Mouse (Mus musculus) midbrain, embryonic 16.5 days (tissue): ENCODE results near the gene Cmss1. TPM values are rescaled to one million over a fixed set of nuclear protein-coding genes. Genes with fewer than 3 reads are reported as not detected.

Source experiments
- ATAC-seq: fragments of 200-750 bp; cut with Nextera tagmentation; 2 replicates; pipeline ENCODE4 v1.8.0; 2017; ENCODE audit warnings: moderate TSS enrichment
- H3K27ac ChIP-seq: fragments of 300-500 bp; sonication (generic); 2 replicates; pipeline ENCODE4 v1.5.1; 2014; ENCODE audit warnings: mild to moderate bottlenecking, low read length, mixed read lengths
- H3K27me3 ChIP-seq: fragments of 300-500 bp; sonication (generic); 2 replicates; pipeline ENCODE4 v1.6.1; 2014; ENCODE audit warnings: low read depth, low read length, mixed read lengths; ENCODE audit not compliant: control insufficient read depth, insufficient read depth
- H3K36me3 ChIP-seq: fragments of 300-500 bp; sonication (generic); 2 replicates; pipeline ENCODE4 v1.6.1; 2014; ENCODE audit warnings: mild to moderate bottlenecking, low read length, moderate library complexity, mixed read lengths; ENCODE audit not compliant: control insufficient read depth, insufficient read depth
- H3K4me1 ChIP-seq: fragments of 300-500 bp; sonication (generic); 2 replicates; pipeline ENCODE4 v1.6.1; 2014; ENCODE audit warnings: mild to moderate bottlenecking, low read length, mixed read lengths; ENCODE audit not compliant: control insufficient read depth, insufficient read depth
- H3K4me2 ChIP-seq: fragments of 300-500 bp; sonication (generic); 2 replicates; pipeline ENCODE4 v1.6.1; 2014; ENCODE audit warnings: mild to moderate bottlenecking, low read length, mixed read lengths
- H3K4me3 ChIP-seq: fragments of 300-500 bp; sonication (generic); 2 replicates; pipeline ENCODE4 v1.5.1; 2014; ENCODE audit warnings: low read depth, mild to moderate bottlenecking, low read length, moderate library complexity, mixed read lengths
- H3K9ac ChIP-seq: fragments of 300-500 bp; sonication (generic); 2 replicates; pipeline ENCODE4 v1.6.1; 2014; ENCODE audit warnings: low read depth, low read length, mixed read lengths
- H3K9me3 ChIP-seq: fragments of 300-500 bp; sonication (generic); replicated peaks from 2 replicates; pipeline ENCODE4 v1.6.1; 2014; ENCODE audit warnings: mild to moderate bottlenecking, low read length, mixed read lengths; ENCODE audit not compliant: control insufficient read depth, poor library complexity, severe bottlenecking
- WGBS: fragments of 180-500 bp; shearing (Covaris S2); extraction: QIAGEN DNeasy Blood & Tissue Kit; methylation state at CpG from one replicate; pipeline ENCODE4 v1.1.7; 2014; 5-methylcytosine and 5-hydroxymethylcytosine counted together
- polyA plus RNA-seq: library from polyadenylated mRNA; unstranded; fragments of >200 nt; fragmentation: Nextera tagmentation; extraction: Ambion mirVana; gene quantifications from 2 replicates; pipeline ENCODE4 v1.2.1, GENCODE M21; 2015

The Cmss1 gene
- polyA plus RNA-seq, 1 experiment from 2014 or later: 37.4 TPM

DNA sequence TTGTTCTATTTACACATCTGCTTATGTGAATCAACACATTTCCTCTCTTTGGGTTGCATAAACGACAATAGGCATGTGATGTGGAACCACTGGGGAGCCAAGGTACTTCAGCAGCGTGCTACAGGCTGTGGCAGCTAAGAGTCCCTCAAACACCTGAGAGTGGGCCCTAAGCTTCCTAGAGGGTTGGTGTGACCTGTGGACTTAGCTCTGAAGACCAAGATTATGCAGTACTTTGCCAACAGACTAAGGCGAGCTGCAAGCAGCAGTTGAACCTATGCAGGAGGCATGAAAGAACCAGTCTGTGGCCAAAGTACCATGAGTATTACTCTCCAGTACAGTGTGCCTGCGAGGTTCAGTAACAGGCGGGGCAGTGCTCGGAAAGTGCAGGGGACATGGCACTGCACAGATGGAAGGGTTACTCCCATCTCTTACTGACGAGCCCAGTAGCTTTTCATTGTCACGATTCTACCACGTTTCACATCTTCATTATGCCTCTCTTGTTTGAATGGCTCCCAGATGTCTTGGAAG is 141.2 kb downstream of the Cmss1 start:
- Histone ChIP-seq H3K9me3 (no peaks in the 10 kb centered on the region), H3K9ac (no peak overlapping the region), H3K4me1 (no peaks in the 10 kb centered on the region), H3K4me2 (no peak overlapping the region), H3K36me3 (no peaks in the 10 kb centered on the region), H3K27me3 (no peaks in the 10 kb centered on the region), H3K27ac (no peak overlapping the region), H3K4me3 (no peak overlapping the region)
- ATAC-seq: no peak
- WGBS: 86% methylated on average over 9 of the region's 9 CpGs

DNA sequence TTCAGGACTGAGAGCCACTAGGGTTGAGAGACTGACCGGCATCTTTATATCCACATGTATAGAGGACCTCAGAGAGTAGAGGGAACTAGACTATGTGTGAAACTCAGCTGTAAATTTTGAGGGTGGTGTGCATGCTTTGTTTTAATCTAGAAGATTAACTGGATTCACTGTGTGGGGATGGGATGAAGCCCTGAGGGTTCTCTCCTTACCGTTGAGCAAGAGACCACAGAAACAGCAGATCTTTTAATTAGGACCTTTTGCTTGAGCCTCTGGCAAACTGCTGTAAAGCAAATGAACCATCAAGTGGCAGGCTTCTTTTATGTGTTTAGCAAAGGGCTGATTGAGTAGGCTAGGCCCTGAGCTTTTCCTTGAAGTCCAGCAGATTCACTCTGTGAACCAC is 150.7 kb downstream of the Cmss1 start:
- 67% methylated on average over 2 of the region's 2 CpGs for WGBS
- ATAC-seq: no peak
- H3K27me3 ChIP-seq: no peaks in the 10 kb centered on the region
- no peak overlapping the region for H3K9ac ChIP-seq
- no peak overlapping the region for H3K4me2 ChIP-seq
- H3K4me1 ChIP-seq: no peaks in the 10 kb centered on the region
- no peaks in the 10 kb centered on the region for H3K36me3 ChIP-seq
- no peak overlapping the region for H3K4me3 ChIP-seq
- H3K9me3 ChIP-seq: no peaks in the 10 kb centered on the region
- no peak overlapping the region for H3K27ac ChIP-seq

DNA sequence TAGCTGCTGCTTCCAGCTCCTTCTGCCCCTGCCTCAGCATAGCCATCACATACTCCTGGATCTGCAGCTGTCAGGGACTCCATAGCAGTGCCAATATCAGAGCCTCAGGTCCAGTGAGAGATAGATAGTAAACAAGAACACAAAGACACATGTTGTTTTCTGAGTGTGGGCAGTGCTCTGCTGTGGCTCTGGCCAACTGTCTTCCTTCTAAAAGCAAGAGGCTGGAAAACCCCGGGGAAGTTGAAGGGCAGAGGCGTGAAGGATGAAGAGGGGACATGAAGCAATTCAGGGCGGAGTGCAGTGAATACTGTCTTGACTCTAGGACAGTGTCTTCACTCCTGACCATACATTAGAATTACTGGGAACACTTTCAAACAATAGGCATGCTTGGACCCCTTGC is 151.1 kb downstream of the Cmss1 start:
- Histone ChIP-seq H3K4me3 (no peak overlapping the region), H3K9ac (no peak overlapping the region)
- whole genome bisulfite sequencing: 94% methylated on average over 3 of the region's 3 CpGs

DNA sequence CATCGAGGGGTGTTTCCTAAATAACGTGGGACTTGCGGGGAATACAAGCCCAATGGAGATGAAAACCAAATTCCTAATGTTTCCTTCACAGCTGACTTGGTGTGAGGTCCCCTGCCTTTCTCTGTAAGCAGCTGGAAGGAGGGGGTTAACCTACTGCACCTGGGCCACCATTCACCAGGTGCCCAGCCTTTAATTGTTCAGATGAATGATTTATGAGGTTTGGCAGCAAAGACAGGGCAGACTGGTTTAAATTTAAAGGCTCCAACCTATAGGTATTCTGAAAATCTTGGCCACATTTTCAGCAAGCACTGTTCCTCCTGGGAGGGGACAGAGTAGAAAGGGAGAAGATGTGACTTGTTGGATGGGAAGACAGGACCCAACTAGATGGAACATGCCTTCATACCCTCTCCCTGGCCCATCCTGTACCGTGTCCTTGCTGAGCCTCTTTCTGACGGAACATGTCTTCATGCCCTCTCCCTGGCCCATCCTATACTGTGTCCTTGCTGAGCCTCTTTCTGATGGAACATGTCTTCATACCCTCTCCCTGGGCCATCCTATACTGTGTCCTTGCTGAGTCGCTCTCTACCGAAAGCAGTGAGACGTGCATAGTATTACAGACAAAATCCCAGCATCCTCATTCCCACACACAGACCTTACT is 152.4 kb downstream of the Cmss1 start:
- no peaks in the 10 kb centered on the region for H3K36me3 ChIP-seq
- ATAC-seq: no peak
- WGBS: 97% methylated on average over 8 of the region's 8 CpGs
- no peak overlapping the region for H3K9ac ChIP-seq
- H3K27ac ChIP-seq: no peak overlapping the region
- no peaks in the 10 kb centered on the region for H3K27me3 ChIP-seq
- H3K4me2 ChIP-seq: no peak overlapping the region
- H3K4me3 ChIP-seq: no peak overlapping the region
- H3K9me3 ChIP-seq: no peaks in the 10 kb centered on the region
- no peaks in the 10 kb centered on the region for H3K4me1 ChIP-seq

More for the DNA sequence above, 151.1 kb downstream of the Cmss1 start:
- Histone ChIP-seq H3K9me3 (no peaks in the 10 kb centered on the region), H3K27me3 (no peaks in the 10 kb centered on the region), H3K36me3 (no peaks in the 10 kb centered on the region), H3K4me2 (no peak overlapping the region), H3K27ac (no peak overlapping the region), H3K4me1 (no peaks in the 10 kb centered on the region)
- ATAC-seq: no peak

DNA sequence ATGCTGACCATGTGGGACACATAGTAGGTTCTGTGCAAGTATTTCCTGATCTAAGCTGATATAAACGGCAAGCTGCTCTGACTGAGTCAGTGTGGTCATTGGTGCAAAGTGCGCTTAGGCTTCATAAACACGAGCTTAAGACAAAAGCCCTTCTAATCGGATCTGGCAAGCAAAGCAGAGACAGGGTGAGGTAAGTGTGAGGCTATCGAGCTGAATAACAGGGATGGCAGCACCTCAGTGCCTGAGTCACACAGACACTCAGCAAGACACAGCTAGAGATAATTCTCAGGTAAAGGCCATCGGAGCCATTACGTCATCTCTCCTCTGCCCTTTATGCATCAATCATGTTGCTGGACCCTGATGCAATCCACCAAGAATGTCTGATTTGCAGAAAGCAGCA is 153.7 kb downstream of the Cmss1 start:
- no peaks in the 10 kb centered on the region for H3K4me1 ChIP-seq
- H3K4me3 ChIP-seq: no peak overlapping the region
- H3K27me3 ChIP-seq: no peaks in the 10 kb centered on the region
- H3K9ac ChIP-seq: no peak overlapping the region
- 64% methylated on average over 7 of the region's 7 CpGs for WGBS
- no peaks in the 10 kb centered on the region for H3K36me3 ChIP-seq
- H3K9me3 ChIP-seq: 0 out of 2 replicates have a peak, but pooled peaks cover under 1% of the 10 kb centered on the region
- no peak for ATAC-seq
- no peak overlapping the region for H3K4me2 ChIP-seq
- H3K27ac ChIP-seq: no peak overlapping the region

DNA sequence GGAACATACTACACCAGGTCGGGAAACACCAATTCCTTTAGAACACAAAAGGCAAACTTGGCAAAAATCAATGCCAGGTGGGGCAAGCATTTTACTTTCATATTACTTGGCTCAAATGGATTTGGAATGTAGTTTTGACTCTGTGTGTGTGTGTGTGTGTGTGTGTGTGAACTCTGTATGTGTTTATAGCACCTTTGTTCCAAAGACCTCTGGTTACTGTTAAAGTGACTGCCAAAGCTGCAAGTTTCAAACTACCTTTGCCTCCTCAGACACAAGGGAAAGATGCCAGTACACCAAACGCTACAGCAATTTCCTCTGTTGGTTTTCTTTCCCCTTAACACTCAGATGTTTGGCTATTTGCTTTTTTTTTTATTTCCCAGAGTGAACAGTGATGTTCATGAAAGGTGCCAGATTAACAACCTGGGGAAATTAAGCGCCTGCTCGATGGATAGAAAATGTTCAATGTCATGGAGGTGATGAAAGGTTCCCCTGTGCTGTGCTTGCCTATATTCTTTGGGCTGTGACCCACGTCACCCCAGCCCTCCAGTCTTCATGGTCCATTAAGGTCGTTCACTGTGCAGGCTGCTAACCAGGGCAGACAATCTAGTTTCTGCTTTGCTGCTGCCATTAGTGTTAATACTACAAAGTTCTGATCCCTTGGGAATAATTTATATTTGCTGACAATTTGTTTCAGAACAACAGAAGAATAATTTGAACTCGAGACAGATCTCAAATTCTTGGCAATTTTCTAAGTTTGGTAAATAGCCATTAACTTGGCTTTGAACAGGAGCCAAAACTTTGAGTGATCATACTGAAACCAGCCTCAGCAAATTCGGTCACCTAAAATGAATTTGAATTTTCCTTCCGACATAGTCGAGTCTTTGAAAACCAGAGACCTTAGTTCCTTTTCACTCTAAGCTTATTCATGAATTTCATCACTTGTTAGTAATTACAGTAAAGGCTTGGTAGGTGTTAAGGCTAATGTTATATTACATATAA is 161.3 kb downstream of the Cmss1 start:
- Histone ChIP-seq H3K9me3 (0 out of 2 replicates have a peak, but pooled peaks cover 3% of the 10 kb centered on the region), H3K27ac (no peak overlapping the region), H3K9ac (no peak overlapping the region), H3K4me3 (no peak overlapping the region), H3K4me1 (no peaks in the 10 kb centered on the region), H3K36me3 (no peaks in the 10 kb centered on the region), H3K4me2 (no peak overlapping the region), H3K27me3 (no peaks in the 10 kb centered on the region)
- no peak for ATAC-seq
- 79% methylated on average over 10 of the region's 10 CpGs for WGBS

DNA sequence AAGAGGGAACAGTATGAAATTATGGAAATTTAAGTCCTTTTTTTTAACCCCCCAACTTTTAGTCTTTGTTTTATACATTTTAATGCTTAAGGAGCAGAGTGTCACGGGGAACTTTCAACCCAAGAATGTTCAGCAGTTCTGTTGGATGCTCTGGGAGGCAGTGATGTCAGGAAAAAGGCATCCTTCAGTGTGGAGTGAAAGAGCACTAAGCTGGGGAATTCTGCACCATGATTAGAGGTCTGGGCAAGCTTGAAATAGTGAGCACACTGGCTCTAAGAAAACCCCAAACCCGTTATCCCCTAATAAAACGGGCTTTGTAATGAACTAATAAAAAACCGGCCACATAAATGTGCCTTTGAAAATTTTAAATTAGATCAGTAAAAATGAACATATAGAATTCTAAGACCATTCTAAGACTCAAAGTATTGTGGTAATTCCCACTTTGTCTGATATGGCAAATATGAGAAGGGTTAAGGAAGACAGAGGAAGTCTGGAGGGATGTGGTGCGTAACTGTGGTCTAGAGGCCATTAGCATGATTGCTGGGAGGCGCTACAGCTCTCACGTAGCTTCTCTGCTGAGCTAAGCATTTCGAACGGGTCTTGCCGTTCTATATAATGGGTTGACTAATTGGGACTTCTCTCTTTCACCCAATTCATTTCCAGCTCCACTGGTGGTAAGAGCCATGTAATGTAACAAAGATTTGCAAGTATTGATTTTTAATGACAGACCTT is 165.8 kb downstream of the Cmss1 start:
- no peaks in the 10 kb centered on the region for H3K9me3 ChIP-seq
- no peak overlapping the region for H3K4me2 ChIP-seq
- H3K27me3 ChIP-seq: no peaks in the 10 kb centered on the region
- no peaks in the 10 kb centered on the region for H3K36me3 ChIP-seq
- H3K4me1 ChIP-seq: no peaks in the 10 kb centered on the region
- ATAC-seq: no peak
- no peak overlapping the region for H3K9ac ChIP-seq
- H3K27ac ChIP-seq: no peak overlapping the region
- WGBS: 84% methylated on average over 10 of the region's 10 CpGs
- no peak overlapping the region for H3K4me3 ChIP-seq

DNA sequence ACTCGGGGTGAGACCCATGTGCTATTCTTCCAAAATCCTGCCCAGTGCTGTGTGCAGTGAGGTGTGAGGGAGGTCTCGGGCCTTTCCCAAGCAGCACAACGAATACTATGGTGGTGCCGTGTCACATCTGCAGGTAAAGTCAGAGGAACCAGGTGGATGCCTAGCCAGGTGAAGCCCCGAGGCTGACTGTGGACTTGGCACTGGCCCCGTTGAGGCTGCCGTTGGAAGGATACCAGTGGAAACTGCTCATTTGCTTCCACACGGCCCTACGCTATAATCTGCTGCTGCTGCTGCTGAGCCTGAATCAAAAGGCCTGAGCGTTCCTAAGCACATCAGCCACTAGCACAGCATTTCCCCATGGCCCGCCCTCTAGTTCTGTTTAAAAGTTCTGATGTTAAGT is 167.5 kb downstream of the Cmss1 start:
- no peak overlapping the region for H3K27ac ChIP-seq
- H3K4me2 ChIP-seq: no peak overlapping the region
- H3K9ac ChIP-seq: no peak overlapping the region
- no peaks in the 10 kb centered on the region for H3K27me3 ChIP-seq
- no peaks in the 10 kb centered on the region for H3K36me3 ChIP-seq
- H3K9me3 ChIP-seq: no peaks in the 10 kb centered on the region
- H3K4me1 ChIP-seq: no peaks in the 10 kb centered on the region
- ATAC-seq: no peak
- WGBS: 75% methylated on average over 11 of the region's 11 CpGs
- H3K4me3 ChIP-seq: no peak overlapping the region
